Mouse (Mus musculus) megakaryocyte, embryonic 14.5 days (primary cell): ENCODE data around the gene 1700028K03Rik. TPM values are rescaled to one million over a fixed set of nuclear protein-coding genes. Genes with fewer than 3 reads are reported as not detected.
A peak's percentile ranks its signal among the peaks of the same experiment; 100 is the strongest.

Source experiments
- H3K27me3 ChIP-seq: replicated peaks from 2 replicates; pipeline ENCODE3; 2012; ENCODE audit warnings: inconsistent platforms
- H3K36me3 ChIP-seq: replicated peaks from 2 replicates; pipeline ENCODE3; 2012; ENCODE audit warnings: low read length, inconsistent platforms, mixed read lengths
- H3K4me1 ChIP-seq: 2 replicates; pipeline ENCODE4 v1.6.1; 2012; ENCODE audit warnings: inconsistent platforms
- H3K4me3 ChIP-seq: replicated peaks from 2 replicates; pipeline ENCODE3; 2012; ENCODE audit warnings: moderate library complexity, mild to moderate bottlenecking, inconsistent platforms
- H3K9me3 ChIP-seq: 2 replicates; pipeline ENCODE4 v1.6.1; 2012; ENCODE audit warnings: inconsistent platforms
- FLI1 ChIP-seq: IDR thresholded peaks from 2 replicates; pipeline ENCODE4 v1.6.1; 2012; ENCODE audit warnings: low read length, inconsistent platforms, mixed read lengths
- GATA1 ChIP-seq: IDR thresholded peaks from 3 replicates; pipeline ENCODE4 v1.6.1; 2012; ENCODE audit warnings: mixed read lengths, low read length, inconsistent platforms, borderline replicate concordance
- polyA plus RNA-seq: library from polyadenylated mRNA; stranded (reverse); fragments of >175 nt; gene quantifications from 2 replicates; pipeline ENCODE4 v1.2.3, GENCODE M21; 2012; ENCODE audit warnings: low replicate concordance; ENCODE audit not compliant: insufficient read depth

The 1700028K03Rik gene
- polyA plus RNA-seq, 1 experiment, result not detected

GRCm38 (mm10) chr5:107528856-107529255 lies 5.7 kb upstream of the 1700028K03Rik start:
- Histone ChIP-seq H3K27me3 (no peaks in the 10 kb centered on the region), H3K36me3 (no peaks in the 10 kb centered on the region), H3K9me3 (no peaks in the 10 kb centered on the region), H3K4me3 (no peak overlapping the region), H3K4me1 (peaks cover 45% of the 10 kb centered on the region)
- TF ChIP-seq FLI1 (no peak), GATA1 (no peak)

DNA sequence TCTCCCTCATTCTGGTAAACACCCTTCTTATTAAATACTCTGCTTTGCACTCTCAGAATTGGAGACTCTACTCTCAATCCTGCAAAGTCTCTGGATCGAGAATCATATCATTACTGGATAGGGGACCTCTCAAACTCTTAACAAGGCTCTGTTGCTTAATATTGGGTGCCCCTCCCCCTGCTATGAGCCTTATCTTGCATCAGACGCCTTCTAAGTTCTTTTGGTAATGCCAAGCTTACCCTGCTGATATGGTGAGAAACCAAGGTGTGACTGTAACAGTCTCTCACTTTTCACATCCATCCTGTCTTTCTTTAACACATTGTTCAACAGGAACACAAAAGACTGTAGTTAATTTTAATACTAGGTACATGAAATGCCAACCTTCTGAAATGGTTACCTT lies 919 bp upstream of the 1700028K03Rik start:
- Histone ChIP-seq H3K4me3 (no peak overlapping the region), H3K27me3 (no peaks in the 10 kb centered on the region), H3K9me3 (peaks cover 7% of the 10 kb centered on the region), H3K36me3 (no peaks in the 10 kb centered on the region), H3K4me1 (peaks cover 26% of the 10 kb centered on the region)
- TF ChIP-seq GATA1, result no peak
- no peak for TF ChIP-seq FLI1

DNA sequence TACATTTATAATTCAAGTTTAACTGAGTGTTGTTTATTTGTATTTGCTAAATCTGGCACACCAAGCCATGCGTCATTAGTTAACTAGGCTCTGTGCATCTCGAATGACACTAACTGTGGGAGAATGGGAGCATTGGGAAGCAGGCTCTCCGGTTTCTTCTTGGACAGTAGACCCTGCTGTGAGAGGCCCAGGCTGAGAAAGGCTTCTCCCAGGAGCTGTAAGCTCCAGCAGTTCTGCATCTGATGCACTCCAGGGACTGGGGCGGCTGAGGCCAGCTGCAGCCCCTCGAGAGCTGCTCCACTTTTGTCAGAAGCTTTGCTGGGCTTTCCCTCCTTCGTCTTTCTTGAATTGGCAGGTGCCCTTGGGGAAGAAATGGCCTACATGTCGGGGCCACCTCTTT lies 7.2 kb downstream of the 1700028K03Rik start:
- Histone ChIP-seq H3K4me1 (peaks cover 10% of the 10 kb centered on the region), H3K36me3 (no peaks in the 10 kb centered on the region), H3K27me3 (no peaks in the 10 kb centered on the region), H3K9me3 (peaks cover 6% of the 10 kb centered on the region), H3K4me3 (no peak overlapping the region)
- no peak for TF ChIP-seq GATA1

- no peak overlapping the region for H3K4me3 ChIP-seq
- TF ChIP-seq FLI1 (no peak), GATA1 (no peak)
- H3K9me3 ChIP-seq, result no peaks in the 10 kb centered on the region
- H3K27me3 ChIP-seq, result no peaks in the 10 kb centered on the region
- H3K36me3 ChIP-seq, result peaks cover 21% of the 10 kb centered on the region
- peaks cover 17% of the 10 kb centered on the region; the same call in 1 of the 2 replicates for H3K4me1 ChIP-seq
Measured at GRCm38 (mm10) chr5:107545927-107546326, 11.4 kb downstream of the 1700028K03Rik start.

DNA sequence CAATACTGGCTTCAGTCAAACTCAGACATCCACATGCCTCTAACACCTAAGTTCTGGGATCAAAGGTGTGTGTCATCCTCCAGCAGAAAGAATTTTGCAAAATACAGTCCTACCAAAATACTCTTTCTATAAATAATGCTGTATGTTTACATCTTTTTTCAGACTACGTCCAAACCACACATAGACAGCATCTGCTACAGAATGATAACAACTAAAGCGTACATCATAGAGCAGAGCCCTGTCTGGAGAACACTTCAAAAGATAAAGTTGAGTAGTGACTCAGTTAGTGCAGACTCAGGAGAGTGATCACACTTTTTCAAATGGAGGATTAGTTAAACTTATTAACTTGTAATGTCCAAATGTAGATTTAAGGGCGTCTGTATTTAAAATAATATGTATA lies 13.4 kb downstream of the 1700028K03Rik start:
- no peaks in the 10 kb centered on the region for H3K27me3 ChIP-seq
- no peak overlapping the region for H3K4me3 ChIP-seq
- TF ChIP-seq GATA1 (no peak), FLI1 (no peak)
- H3K4me1 ChIP-seq, result peaks cover 15% of the 10 kb centered on the region; the same call in 1 of the 2 replicates
- no peaks in the 10 kb centered on the region for H3K9me3 ChIP-seq
- peaks cover 34% of the 10 kb centered on the region for H3K36me3 ChIP-seq

- TF ChIP-seq GATA1 (no peak), FLI1 (no peak)
- no peak overlapping the region for H3K4me3 ChIP-seq
- H3K27me3 ChIP-seq, result no peaks in the 10 kb centered on the region
- H3K4me1 ChIP-seq, result peaks cover 12% of the 10 kb centered on the region; the same call in 1 of the 2 replicates
- peaks cover 36% of the 10 kb centered on the region for H3K36me3 ChIP-seq
- no peaks in the 10 kb centered on the region for H3K9me3 ChIP-seq
Measured at GRCm38 (mm10) chr5:107548444-107548843, 13.9 kb downstream of the 1700028K03Rik start.

DNA sequence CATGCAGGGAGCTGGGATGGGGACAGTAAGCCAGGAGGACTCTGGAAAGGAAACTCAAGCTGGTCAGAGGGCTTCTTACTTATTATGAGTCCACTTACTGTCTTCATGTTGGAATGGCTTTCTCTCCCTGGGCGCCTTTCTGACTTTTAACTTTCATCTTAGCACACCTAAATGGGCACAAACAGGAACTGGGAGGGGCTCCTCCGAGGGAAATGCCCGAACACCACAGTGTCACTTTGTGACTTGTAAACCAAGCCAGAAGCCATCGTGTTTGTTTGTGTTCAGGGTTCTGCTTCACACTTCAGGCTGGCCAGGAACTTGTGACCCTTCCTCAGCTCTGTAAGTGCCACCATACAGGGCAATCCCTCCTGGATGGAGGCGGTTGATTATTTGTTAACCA lies 19.8 kb downstream of the 1700028K03Rik start:
- no peaks in the 10 kb centered on the region for H3K27me3 ChIP-seq
- H3K4me1 ChIP-seq, result peaks cover 4% of the 10 kb centered on the region
- H3K4me3 ChIP-seq, result no peak overlapping the region
- H3K36me3 ChIP-seq, result peaks cover 65% of the 10 kb centered on the region
- no peak for TF ChIP-seq GATA1
- TF ChIP-seq FLI1, result no peak
- H3K9me3 ChIP-seq, result no peaks in the 10 kb centered on the region

GRCm38 (mm10) chr5:107556969-107557368 lies 22.5 kb downstream of the 1700028K03Rik start:
- TF ChIP-seq GATA1 (no peak), FLI1 (no peak)

DNA sequence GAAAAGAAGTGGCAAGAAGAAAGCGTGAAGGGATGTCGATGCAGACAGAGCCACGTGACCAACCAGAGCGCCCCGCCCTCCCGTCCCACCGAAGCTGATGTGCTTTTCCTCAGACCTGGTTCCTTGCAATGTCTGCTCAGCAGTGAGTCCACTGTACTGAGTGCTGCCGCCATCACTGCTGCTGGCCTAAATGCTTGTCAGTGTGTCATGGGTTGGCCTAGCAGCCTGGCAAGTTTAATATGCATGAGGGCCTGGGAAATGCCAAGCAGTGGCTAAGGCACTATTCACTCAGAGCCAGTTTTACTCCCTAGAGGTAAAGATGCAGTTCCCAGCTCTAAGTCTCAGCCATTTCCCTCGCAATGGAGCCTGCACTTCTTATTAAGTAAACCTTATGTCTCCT lies 34.6 kb downstream of the 1700028K03Rik start:
- Histone ChIP-seq H3K4me3 (peak overlapping the region; percentile 23), H3K4me1 (peaks cover 17% of the 10 kb centered on the region), H3K36me3 (peaks cover 70% of the 10 kb centered on the region), H3K9me3 (peaks cover 18% of the 10 kb centered on the region), H3K27me3 (no peaks in the 10 kb centered on the region)
- TF ChIP-seq FLI1, result no peak
- TF ChIP-seq GATA1, result no peak

More at GRCm38 (mm10) chr5:107556969-107557368, 22.5 kb downstream of the 1700028K03Rik start:
- peaks cover 4% of the 10 kb centered on the region for H3K4me1 ChIP-seq
- H3K4me3 ChIP-seq, result no peak overlapping the region
- no peaks in the 10 kb centered on the region for H3K9me3 ChIP-seq
- peaks cover 76% of the 10 kb centered on the region for H3K36me3 ChIP-seq
- H3K27me3 ChIP-seq, result no peaks in the 10 kb centered on the region

- peak within 1 kb of the TSS; percentile 92 for H3K4me3 ChIP-seq
- H3K27me3 ChIP-seq, result no peaks in the 10 kb centered on the region
- TF ChIP-seq GATA1 (no peak), FLI1 (no peak)
- no peaks in the 10 kb centered on the region for H3K9me3 ChIP-seq
- H3K4me1 ChIP-seq, result peaks cover 25% of the 10 kb centered on the region
- peaks cover 42% of the 10 kb centered on the region for H3K36me3 ChIP-seq
Measured at GRCm38 (mm10) chr5:107597301-107598077, 63.0 kb downstream of the 1700028K03Rik start, which contains the start of the genes Rpap2 and Glmn. Gene Rpap2, plus strand, starts transcription at chr5:107597373. Gene Glmn, minus strand, starts transcription at chr5:107597888.

- TF ChIP-seq FLI1, result no peak
- no peak for TF ChIP-seq GATA1
- Histone ChIP-seq H3K4me1 (peaks cover 33% of the 10 kb centered on the region), H3K9me3 (no peaks in the 10 kb centered on the region), H3K36me3 (peaks cover 42% of the 10 kb centered on the region), H3K27me3 (no peaks in the 10 kb centered on the region), H3K4me3 (peak overlapping the region; percentile 92)
Measured at GRCm38 (mm10) chr5:107598380-107598779, 63.9 kb downstream of the 1700028K03Rik start.

Other genes starting within 250 kb of the 1700028K03Rik start
- not detected in 2 replicates for gene Tgfbr3, start 245.1 kb upstream of the 1700028K03Rik start, polyA plus RNA-seq
- 0.35 TPM in 1 of 2 replicates, not detected in the other for gene Brdt, start 203.6 kb upstream of the 1700028K03Rik start, polyA plus RNA-seq
- not detected in 2 replicates for gene Ephx4, start 132.0 kb upstream of the 1700028K03Rik start, polyA plus RNA-seq
- gene Lpcat2b, start 103.2 kb upstream of the 1700028K03Rik start, polyA plus RNA-seq, result not detected in 2 replicates
- 0.10 TPM in 1 of 2 replicates, not detected in the other for gene Btbd8, start 96.7 kb upstream of the 1700028K03Rik start, polyA plus RNA-seq
- 0.25 TPM in 1 of 2 replicates, not detected in the other for gene Gm42669, start 27.1 kb upstream of the 1700028K03Rik start, polyA plus RNA-seq
- gene Rpap2, start 62.7 kb downstream of the 1700028K03Rik start, polyA plus RNA-seq, result 1.3 TPM in 1 of 2 replicates, not detected in the other
- gene Glmn, start 63.2 kb downstream of the 1700028K03Rik start, polyA plus RNA-seq, result 0.46 TPM in 1 of 2 replicates, not detected in the other
- 2.7 TPM in 1 of 2 replicates, not detected in the other for gene Gfi1, start 191.3 kb downstream of the 1700028K03Rik start, polyA plus RNA-seq